Mouse (Mus musculus) stomach, postnatal 0 days (tissue): ENCODE results near the gene Naa80.
A peak's percentile ranks its signal among the peaks of the same experiment; 100 is the strongest.

Source experiments
- CTCF ChIP-seq: IDR thresholded peaks from 2 replicates; pipeline ENCODE4 v1.5.1; 2016; ENCODE audit warnings: antibody characterized with exemption, low read depth, mild to moderate bottlenecking, moderate library complexity
- EP300 ChIP-seq: optimal IDR thresholded peaks from 2 replicates; pipeline ENCODE3; 2016; ENCODE audit warnings: antibody characterized with exemption

DNA sequence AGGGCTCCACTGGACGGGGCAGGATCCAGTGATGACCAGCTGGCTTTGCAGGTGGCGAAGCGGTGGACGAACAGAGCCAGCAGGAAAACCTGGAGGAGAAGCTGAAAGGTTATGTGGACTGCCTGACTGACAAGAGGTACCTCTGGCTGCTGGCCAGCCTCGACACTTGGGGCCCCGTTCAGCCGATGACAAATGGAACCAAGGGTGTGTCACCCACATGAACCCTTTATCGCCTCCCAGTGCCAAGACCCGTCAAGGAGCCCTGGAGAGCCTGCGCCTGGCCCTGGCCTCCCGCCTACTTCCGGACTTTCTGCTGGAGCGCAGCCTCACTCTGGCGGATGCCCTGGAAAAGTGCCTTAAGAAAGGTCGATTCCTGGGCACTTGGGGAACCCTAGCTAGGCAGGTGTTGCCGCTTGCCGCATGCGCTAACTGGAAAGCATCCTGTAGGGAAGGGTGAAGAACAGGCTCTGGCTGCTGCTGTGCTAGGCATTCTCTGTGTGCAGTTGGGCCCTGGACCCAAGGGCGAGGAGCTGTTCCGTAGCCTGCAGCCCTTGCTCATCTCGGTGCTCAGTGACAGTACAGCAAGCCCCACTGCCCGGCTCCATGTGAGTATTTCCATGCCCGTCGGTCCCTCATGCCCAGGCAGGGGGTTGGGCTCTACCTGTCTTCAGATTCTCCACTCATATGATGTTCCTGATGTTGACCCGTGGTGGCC, 11.5 kb downstream of the Naa80 start:
- peak; percentile 29; the same call in 1 of the 2 replicates for TF ChIP-seq CTCF
- TF ChIP-seq EP300 = no peak
